Mouse (Mus musculus) CH12.LX (cell line): ENCODE data around the gene Wdfy4. TPM values are rescaled to one million over a fixed set of nuclear protein-coding genes. Genes with fewer than 3 reads are reported as not detected.

Source experiments
- DNase-seq: peaks from one replicate; pipeline ENCODE4 v3.0.0-alpha.2; 2013; ENCODE audit errors: extremely low read depth
- H3K27ac ChIP-seq: 2 replicates; pipeline ENCODE4 v1.5.1; 2012; ENCODE audit warnings: low read depth, mild to moderate bottlenecking, control low read depth, moderate library complexity; ENCODE audit not compliant: insufficient read depth
- H3K27me3 ChIP-seq: replicated peaks from 2 replicates; pipeline ENCODE3; 2012; ENCODE audit warnings: inconsistent platforms
- H3K36me3 ChIP-seq, 2 experiments: replicated peaks in 1 of 2; 2 replicates each; pipeline versions ENCODE3 to v1.6.1; 2012; ENCODE audit warnings: inconsistent platforms in 1 of 2, low read length in 1 of 2, mild to moderate bottlenecking in 1 of 2, mixed read lengths in 1 of 2, moderate library complexity in 1 of 2; ENCODE audit not compliant: control insufficient read depth in 1 of 2, insufficient read depth in 1 of 2
- H3K4me1 ChIP-seq, 2 experiments: 2 replicates each; pipeline ENCODE4 v1.6.1; 2012; ENCODE audit warnings: inconsistent platforms in 1 of 2, moderate library complexity in 1 of 2; ENCODE audit not compliant: insufficient read depth in 2 of 2, control insufficient read depth in 1 of 2
- H3K4me2 ChIP-seq: 2 replicates; pipeline ENCODE4 v1.6.1; 2012; ENCODE audit warnings: low read depth, mild to moderate bottlenecking, control low read depth; ENCODE audit not compliant: poor library complexity, insufficient read depth, severe bottlenecking
- H3K4me3 ChIP-seq, 3 experiments: fragments of 150-350 bp in 1 of 3; sonication (generic) in 1 of 3; replicated peaks in 1 of 3; 2 replicates each; pipeline versions ENCODE3 to v1.5.1; 2011 to 2012; ENCODE audit warnings: low read depth in 2 of 3, low read length in 2 of 3, mild to moderate bottlenecking in 2 of 3, moderate library complexity in 2 of 3, control low read depth in 1 of 3, improper control_type of control experiment in 1 of 3, inconsistent platforms in 1 of 3, mixed read lengths in 1 of 3; ENCODE audit not compliant: poor library complexity in 1 of 3
- H3K79me2 ChIP-seq: replicated peaks from 2 replicates; pipeline ENCODE4 v1.6.1; 2012; ENCODE audit warnings: mild to moderate bottlenecking, moderate library complexity; ENCODE audit not compliant: control insufficient read depth, poor library complexity, insufficient read depth, severe bottlenecking; ENCODE audit errors: extremely low read depth
- H3K9ac ChIP-seq: 2 replicates; pipeline ENCODE4 v1.6.1; 2012; ENCODE audit warnings: low read depth, mild to moderate bottlenecking, control low read depth, moderate library complexity; ENCODE audit not compliant: insufficient read depth
- H3K9me3 ChIP-seq: replicated peaks from 2 replicates; pipeline ENCODE3; 2012; ENCODE audit warnings: low read length, inconsistent platforms, mixed read lengths
- CHD2 ChIP-seq: IDR thresholded peaks from 2 replicates; pipeline ENCODE4 v1.6.1; 2011; ENCODE audit warnings: low read length, improper control_type of control experiment
- CTCF ChIP-seq, 2 experiments: IDR thresholded peaks in 1 of 2; conservative IDR thresholded peaks in 1 of 2; 2 replicates each; pipeline ENCODE4 v1.5.1; 2011 to 2012; ENCODE audit warnings: low read depth in 2 of 2, low read length in 2 of 2, improper control_type of control experiment in 1 of 2, inconsistent platforms in 1 of 2, mild to moderate bottlenecking in 1 of 2, moderate library complexity in 1 of 2
- ELF1 ChIP-seq: IDR thresholded peaks from 2 replicates; pipeline ENCODE4 v1.6.1; 2014; ENCODE audit warnings: low read depth, mild to moderate bottlenecking, inconsistent platforms, low read length, improper control_type of control experiment
- ETS1 ChIP-seq: conservative IDR thresholded peaks from 2 replicates; pipeline ENCODE4 v1.6.1; 2012; ENCODE audit warnings: low read depth, mild to moderate bottlenecking, inconsistent platforms, low read length, improper control_type of control experiment, moderate library complexity
- GABPA ChIP-seq: IDR thresholded peaks from 2 replicates; pipeline ENCODE4 v1.6.1; 2012; ENCODE audit warnings: low read depth, low read length, improper control_type of control experiment, inconsistent platforms; ENCODE audit not compliant: insufficient replicate concordance
- HCFC1 ChIP-seq: IDR thresholded peaks from 2 replicates; pipeline ENCODE4 v1.6.1; 2012; ENCODE audit warnings: low read depth, mild to moderate bottlenecking, inconsistent platforms, low read length, improper control_type of control experiment
- JUND ChIP-seq: conservative IDR thresholded peaks from 2 replicates; pipeline ENCODE4 v1.6.1; 2011; ENCODE audit warnings: low read depth, low read length, improper control_type of control experiment
- MAZ ChIP-seq: IDR thresholded peaks from 2 replicates; pipeline ENCODE4 v1.6.1; 2012; ENCODE audit warnings: low read depth, mild to moderate bottlenecking, inconsistent platforms, low read length, improper control_type of control experiment, moderate library complexity
- MEF2A ChIP-seq: IDR thresholded peaks from 2 replicates; pipeline ENCODE4 v1.6.1; 2014; ENCODE audit warnings: low read depth, mild to moderate bottlenecking, inconsistent platforms, low read length, improper control_type of control experiment, borderline replicate concordance
- MYC ChIP-seq: IDR thresholded peaks from 2 replicates; pipeline ENCODE4 v1.6.1; 2011; ENCODE audit warnings: low read depth, mild to moderate bottlenecking, improper control_type of control experiment, low read length
- PAX5 ChIP-seq: IDR thresholded peaks from 2 replicates; pipeline ENCODE4 v1.6.1; 2012; ENCODE audit warnings: low read length, inconsistent platforms, mixed read lengths
- RAD21 ChIP-seq: IDR thresholded peaks from 2 replicates; pipeline ENCODE4 v1.6.1; 2011; ENCODE audit warnings: low read depth, mild to moderate bottlenecking, low read length, improper control_type of control experiment, moderate library complexity
- SIN3A ChIP-seq: IDR thresholded peaks from 2 replicates; pipeline ENCODE4 v1.6.1; 2012; ENCODE audit warnings: low read length, improper control_type of control experiment, inconsistent platforms
- SMC3 ChIP-seq: IDR thresholded peaks from 2 replicates; pipeline ENCODE4 v1.6.1; 2011; ENCODE audit warnings: low read depth, low read length, improper control_type of control experiment
- TCF12 ChIP-seq: IDR thresholded peaks from 2 replicates; pipeline ENCODE4 v1.6.1; 2014; ENCODE audit warnings: low read depth, mild to moderate bottlenecking, inconsistent platforms, low read length, improper control_type of control experiment
- USF2 ChIP-seq: conservative IDR thresholded peaks from 2 replicates; pipeline ENCODE4 v1.6.1; 2011; ENCODE audit warnings: low read depth, low read length, improper control_type of control experiment
- dilution Hi-C: fragments of 300-500 bp; cut with MboI; formaldehyde crosslinking; loops from 2 replicates; pipeline ENCODE4 v1.14.3; 2020; ENCODE audit warnings: low sequenced_read_pairs; ENCODE audit not compliant: extremely low pct_unique_long_range_greater_than_20kb, extremely low pct_ligation_motif_present
- in situ Hi-C: fragments of 300-500 bp; cut with MboI; formaldehyde crosslinking; loops from 3 replicates; pipeline ENCODE4 v1.14.3; 2019; ENCODE audit warnings: low sequenced_read_pairs, low pct_ligation_motif_present, low pct_unique_long_range_greater_than_20kb, mixed read lengths
- polyA plus RNA-seq: library from polyadenylated mRNA; unstranded; fragments of >175 nt; gene quantifications from 2 replicates; pipeline ENCODE4 v1.2.1, GENCODE M21; 2012; ENCODE audit warnings: low read depth; ENCODE audit not compliant: insufficient read length
- total RNA-seq, 2 experiments: library from RNA; depleted of rRNA; stranded (reverse); fragments of 300-350 nt in 1 of 2; fragments of >200 nt in 1 of 2; gene quantifications; 2 replicates each; pipeline ENCODE4 v1.2.3; 2012 to 2014

The Wdfy4 gene
- total and polyA plus RNA-seq, 3 experiments, result 56.0 to 140 (median 115) TPM

DNA sequence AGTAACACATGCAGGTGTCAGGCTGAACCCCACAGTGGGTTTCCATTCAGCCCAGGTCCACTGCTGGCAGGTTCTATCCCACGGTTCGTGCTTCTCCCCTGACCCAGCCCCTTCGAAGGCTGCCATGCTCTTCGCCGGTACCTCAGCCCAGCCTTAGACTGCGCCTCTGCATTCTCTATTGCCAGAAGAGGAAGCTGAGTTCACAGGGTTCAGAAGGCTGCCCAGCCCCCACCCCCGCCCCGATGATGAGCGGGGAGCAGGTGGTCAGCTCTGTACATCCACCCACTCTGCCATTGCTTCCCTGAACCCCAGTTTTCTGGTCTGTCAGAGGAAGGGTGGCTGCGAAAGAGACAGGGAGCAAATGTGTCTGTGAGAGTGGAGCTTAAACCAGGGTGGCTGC, 185.8 kb downstream of the Wdfy4 start:
- in situ Hi-C loops (no loop called here), dilution Hi-C loops (no loop called here)
- Histone ChIP-seq H3K27ac (no peak overlapping the region), H3K79me2 (no peaks in the 10 kb centered on the region; the same call in 1 of the 2 replicates), H3K36me3 (peaks cover 64 to 96% of the 10 kb centered on the region in 2 experiments), H3K9me3 (no peaks in the 10 kb centered on the region), H3K9ac (no peak overlapping the region), H3K27me3 (no peaks in the 10 kb centered on the region), H3K4me1 (peaks cover 0 to 6% of the 10 kb centered on the region in 2 experiments; a peak in 2 of 4 replicates), H3K4me2 (no peak overlapping the region), H3K4me3 (no peak overlapping the region)
- TF ChIP-seq TCF12 (no peak), GABPA (no peak), JUND (no peak), RAD21 (no peak)
- DNase-seq, result no peak

DNA sequence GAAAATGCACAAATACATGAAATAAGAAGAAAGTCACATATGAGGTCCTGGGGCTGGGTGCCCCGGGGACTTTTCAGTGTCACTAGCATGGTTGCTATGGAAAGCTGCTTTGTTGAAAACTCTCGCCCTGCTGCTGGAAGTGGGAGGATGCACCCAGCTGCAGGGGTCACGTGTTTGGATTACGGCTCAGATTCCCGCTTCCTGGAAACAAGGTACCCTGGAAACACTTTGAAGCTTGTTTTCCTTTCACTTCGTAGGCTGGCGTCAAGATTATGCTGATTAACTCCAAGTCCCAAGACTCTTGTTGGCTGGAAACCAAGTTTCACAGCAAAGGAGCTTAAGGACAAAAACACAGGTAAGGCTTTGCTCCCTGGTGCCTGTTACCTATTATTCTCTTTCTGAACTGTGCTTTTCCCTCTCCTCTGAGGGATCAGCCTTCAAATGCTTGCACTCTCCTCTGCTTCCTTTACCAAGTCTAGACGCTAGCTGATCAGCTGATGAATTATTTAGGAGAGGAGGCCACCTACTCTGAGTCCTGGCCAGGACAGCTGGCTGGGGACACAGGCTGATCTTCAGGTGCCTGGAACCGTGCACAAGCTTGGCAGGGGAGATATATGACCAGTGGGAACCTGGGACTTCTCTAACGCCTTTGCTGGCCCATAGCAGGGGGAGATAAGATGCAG, 190.2 kb downstream of the Wdfy4 start:
- no peaks in the 10 kb centered on the region; the same call in 1 of the 2 replicates for H3K79me2 ChIP-seq
- TF ChIP-seq ELF1, result no peak
- no peak for DNase-seq
- H3K36me3 ChIP-seq, result peaks cover 55 to 89% of the 10 kb centered on the region in 2 experiments
- H3K9ac ChIP-seq, result no peak overlapping the region
- dilution Hi-C loops, result no loop called here
- H3K9me3 ChIP-seq, result no peaks in the 10 kb centered on the region
- no peak overlapping the region for H3K4me3 ChIP-seq
- H3K27me3 ChIP-seq, result no peaks in the 10 kb centered on the region
- H3K4me1 ChIP-seq, result peaks cover 0 to 6% of the 10 kb centered on the region in 2 experiments; a peak in 2 of 4 replicates
- in situ Hi-C loops, result no loop called here
- H3K4me2 ChIP-seq, result no peak overlapping the region
- H3K27ac ChIP-seq, result no peak overlapping the region

DNA sequence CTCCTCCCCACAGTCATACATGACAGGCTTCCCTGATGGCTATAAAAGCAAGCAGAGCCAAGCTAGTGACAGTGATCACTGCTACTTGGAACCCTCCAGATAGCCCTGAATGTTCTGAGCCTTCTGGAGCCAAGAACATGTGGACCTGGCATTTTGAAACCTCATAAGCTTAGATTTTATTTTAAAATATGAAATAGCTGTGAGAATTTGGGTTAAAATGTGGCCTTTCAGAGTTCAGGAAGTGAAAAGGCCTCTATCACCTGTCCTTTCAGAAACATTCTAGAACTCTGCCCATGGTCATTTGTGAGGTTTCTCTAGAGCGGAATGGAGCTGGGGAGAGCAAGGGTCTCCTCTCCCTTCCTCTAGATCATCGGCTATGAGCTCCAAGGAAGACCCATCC, 194.2 kb downstream of the Wdfy4 start, which contains the start of gene Lrrc18:
Lrrc18 (plus strand) TSS at position 301 of the 400 bp plus-strand sequence.
- no peak for DNase-seq
- Histone ChIP-seq H3K27me3 (no peaks in the 10 kb centered on the region), H3K79me2 (no peaks in the 10 kb centered on the region), H3K36me3 (peaks cover 68 to 92% of the 10 kb centered on the region in 2 experiments), H3K4me1 (peaks cover 0 to 6% of the 10 kb centered on the region in 2 experiments; a peak in 2 of 4 replicates), H3K4me3 (no peak within 1 kb of the TSS), H3K27ac (no peak within 1 kb of the TSS), H3K9ac (no peak within 1 kb of the TSS), H3K9me3 (no peaks in the 10 kb centered on the region), H3K4me2 (no peak within 1 kb of the TSS)
- in situ Hi-C loops (no loop called here), dilution Hi-C loops (no loop called here)
- TF ChIP-seq TCF12 (no peak), ETS1 (no peak), SIN3A (no peak), RAD21 (no peak), MAZ (no peak), MEF2A (no peak), CHD2 (no peak), SMC3 (no peak), GABPA (no peak), CTCF (conservative IDR thresholded peaks at IDR 0.05 in 1 of 2, IDR thresholded peaks at IDR 0.05 in 1 of 2; ENCODE audit: low read depth in 2 of 2, low read length in 2 of 2) (no peak), MYC (no peak), PAX5 (no peak), HCFC1 (no peak), USF2 (no peak)
